Comparison of ENCODE assay signal across 33 mouse cellular contexts in the genomic region with DNA sequence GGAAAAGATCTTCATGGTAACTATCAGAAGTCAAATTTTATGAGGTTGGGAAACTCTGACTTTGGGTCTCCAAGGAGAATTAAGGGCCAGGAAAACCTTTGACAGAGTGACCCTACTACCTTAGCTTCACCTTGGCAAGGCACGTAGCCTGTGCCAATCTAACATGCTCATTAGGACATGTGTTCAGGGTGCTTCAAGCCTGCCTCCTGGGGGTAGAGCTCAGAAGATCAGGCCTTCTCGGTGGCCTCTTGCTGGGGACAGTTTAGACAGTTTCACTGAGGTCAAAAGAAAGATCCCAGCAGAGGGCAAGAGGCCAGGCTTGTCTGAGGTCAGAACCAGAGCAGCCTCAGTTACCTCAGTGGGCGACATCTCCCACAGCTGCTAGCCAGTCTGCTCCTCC. TPM values are rescaled to one million over a fixed set of nuclear protein-coding genes. Genes with fewer than 3 reads are reported as not detected.
A peak's percentile ranks its signal among the peaks of the same experiment; 100 is the strongest.
DNase-seq lines count a peak whose midpoint lies in the region; ATAC-seq and TF ChIP-seq lines count a peak whose summit lies in the region.
"Had no signal": no experiment of that assay in that cellular context is flagged by ENCODE, and none has a peak within 500 bp of the region (broad histone marks: within the 10 kb centered on the region; RNA-seq: fewer than 3 reads in every experiment).

No protein-coding gene starts in this region.

- H3K36me3 ChIP-seq in heart, embryonic 13.5 days = no peaks in the 10 kb centered on the region
- H3K36me3 ChIP-seq in heart, embryonic 11.5 days (ENCODE audit: control insufficient read depth, insufficient read depth, low read length) = no peaks in the 10 kb centered on the region
- H3K36me3 ChIP-seq in lung, embryonic 16.5 days (ENCODE audit: control insufficient read depth, insufficient read depth, low read length) = no peaks in the 10 kb centered on the region
- H3K36me3 ChIP-seq in stomach, postnatal 0 days (ENCODE audit: control insufficient read depth, insufficient read depth, low read length) = no peaks in the 10 kb centered on the region
- H3K36me3 ChIP-seq: hindbrain, embryonic 12.5 days; intestine, embryonic 15.5 days; limb, embryonic 13.5 days; midbrain, embryonic 13.5 days; neural tube, embryonic 13.5 days had no signal

- no peak overlapping the region for H3K4me3 ChIP-seq in heart, embryonic 13.5 days
- H3K4me3 ChIP-seq in heart, embryonic 11.5 days (ENCODE audit: low read depth, low read length) = no peak overlapping the region
- no peak overlapping the region for H3K4me3 ChIP-seq in lung, embryonic 16.5 days (ENCODE audit: low read length)
- no peak overlapping the region for H3K4me3 ChIP-seq in stomach, postnatal 0 days (ENCODE audit: low read depth, low read length)
- H3K4me3 ChIP-seq: forebrain, embryonic 13.5 days; hindbrain, embryonic 12.5 days; intestine, embryonic 15.5 days; limb, embryonic 13.5 days; midbrain, embryonic 13.5 days; neural tube, embryonic 13.5 days had no signal

- no peak overlapping the region for H3K9ac ChIP-seq in heart, embryonic 13.5 days
- no peak overlapping the region for H3K9ac ChIP-seq in heart, embryonic 11.5 days (ENCODE audit: low read depth, low read length)
- no peak overlapping the region for H3K9ac ChIP-seq in lung, embryonic 16.5 days (ENCODE audit: low read length)
- no peak overlapping the region for H3K9ac ChIP-seq in stomach, postnatal 0 days (ENCODE audit: low read length)
- H3K9ac ChIP-seq: forebrain, embryonic 13.5 days; hindbrain, embryonic 12.5 days; intestine, embryonic 15.5 days; limb, embryonic 13.5 days; midbrain, embryonic 13.5 days; neural tube, embryonic 13.5 days had no signal

- WGBS in heart, embryonic 13.5 days = 42% methylated on average over 3 of the region's 3 CpGs
- WGBS in heart, embryonic 11.5 days (ENCODE audit: insufficient replicate concordance) = 39% methylated on average over 3 of the region's 3 CpGs
- 49% methylated on average over 3 of the region's 3 CpGs for WGBS in lung, embryonic 16.5 days
- WGBS in stomach, postnatal 0 days = 57% methylated on average over 3 of the region's 3 CpGs

- TF ChIP-seq EP300 in stomach, postnatal 0 days (optimal IDR thresholded peaks at IDR 0.05) = no peak

- 0 out of 2 replicates have a peak, but pooled peaks have one; percentile 6 for TF ChIP-seq CTCF in stomach, postnatal 0 days (IDR thresholded peaks at IDR 0.05; ENCODE audit: low read depth)

- no peak overlapping the region for H3K4me2 ChIP-seq in heart, embryonic 13.5 days
- H3K4me2 ChIP-seq in heart, embryonic 11.5 days = no peak overlapping the region
- H3K4me2 ChIP-seq in lung, embryonic 16.5 days (ENCODE audit: low read depth, low read length) = no peak overlapping the region
- no peak overlapping the region for H3K4me2 ChIP-seq in stomach, postnatal 0 days (replicated peaks; ENCODE audit: low read depth)
- H3K4me2 ChIP-seq: forebrain, embryonic 13.5 days; hindbrain, embryonic 12.5 days; intestine, embryonic 15.5 days; limb, embryonic 13.5 days; liver, embryonic 11.5 days; midbrain, embryonic 13.5 days; neural tube, embryonic 13.5 days had no signal

- H3K27me3 ChIP-seq in heart, embryonic 13.5 days (replicated peaks) = no peaks in the 10 kb centered on the region
- no peaks in the 10 kb centered on the region for H3K27me3 ChIP-seq in heart, embryonic 11.5 days (ENCODE audit: control insufficient read depth, insufficient read depth, low read length)
- H3K27me3 ChIP-seq in lung, embryonic 16.5 days (ENCODE audit: control insufficient read depth, insufficient read depth, low read depth, low read length) = no peaks in the 10 kb centered on the region
- H3K27me3 ChIP-seq in stomach, postnatal 0 days (ENCODE audit: control insufficient read depth, insufficient read depth, low read length) = no peaks in the 10 kb centered on the region
- H3K27me3 ChIP-seq: forebrain, embryonic 13.5 days; hindbrain, embryonic 12.5 days; intestine, embryonic 15.5 days; limb, embryonic 13.5 days; midbrain, embryonic 13.5 days; neural tube, embryonic 13.5 days had no signal

- peak; percentile 9 for DNase-seq in adrenal gland, postnatal 10 days
- DNase-seq in adrenal gland, postnatal 36 days = no peak
- no peak for DNase-seq in lung, postnatal 36 days
- no peak for DNase-seq in stomach, postnatal 0 days (ENCODE audit: low spot score)
- DNase-seq: cerebellum, adult 11 months; cerebellum, adult 9-10 months; cerebellum, postnatal 36 days; gastrocnemius, postnatal 25 days; kidney, adult 8-10 months; kidney, postnatal 4 days; right cerebral cortex, postnatal 4 days had no signal

- no peaks in the 10 kb centered on the region for H3K9me3 ChIP-seq in heart, embryonic 13.5 days
- H3K9me3 ChIP-seq in heart, embryonic 11.5 days (replicated peaks; ENCODE audit: control insufficient read depth, low read length) = no peaks in the 10 kb centered on the region
- H3K9me3 ChIP-seq in lung, embryonic 16.5 days (ENCODE audit: control insufficient read depth, low read length) = no peaks in the 10 kb centered on the region
- no peaks in the 10 kb centered on the region for H3K9me3 ChIP-seq in stomach, postnatal 0 days (ENCODE audit: control insufficient read depth, low read length)
- H3K9me3 ChIP-seq: forebrain, embryonic 13.5 days; hindbrain, embryonic 12.5 days; intestine, embryonic 15.5 days; limb, embryonic 13.5 days; midbrain, embryonic 13.5 days; neural tube, embryonic 13.5 days had no signal

- ATAC-seq in heart, embryonic 13.5 days (ENCODE audit: extremely low read depth, insufficient number of reproducible peaks, low FRiP score, low TSS enrichment) = no peak
- ATAC-seq in heart, embryonic 11.5 days (replicated peaks; ENCODE audit: insufficient number of reproducible peaks, low FRiP score, low TSS enrichment) = no peak
- ATAC-seq in lung, embryonic 16.5 days (ENCODE audit: low read depth) = peak; percentile 41
- no peak for ATAC-seq in stomach, postnatal 0 days (ENCODE audit: low FRiP score, low TSS enrichment)
- ATAC-seq: forebrain, embryonic 13.5 days; hindbrain, postnatal 0 days; intestine, embryonic 15.5 days; midbrain, embryonic 13.5 days had no signal

- peaks cover 16% of the 10 kb centered on the region for H3K4me1 ChIP-seq in heart, embryonic 13.5 days
- 0 out of 2 replicates have a peak, but pooled peaks cover 4% of the 10 kb centered on the region for H3K4me1 ChIP-seq in heart, embryonic 11.5 days (ENCODE audit: control insufficient read depth, insufficient read depth, low read length)
- peaks cover 9% of the 10 kb centered on the region; the same call in 1 of the 2 replicates for H3K4me1 ChIP-seq in lung, embryonic 16.5 days (replicated peaks; ENCODE audit: control insufficient read depth, insufficient read depth, low read length)
- no peaks in the 10 kb centered on the region for H3K4me1 ChIP-seq in stomach, postnatal 0 days (replicated peaks; ENCODE audit: control insufficient read depth, insufficient read depth)
- H3K4me1 ChIP-seq: forebrain, embryonic 13.5 days; hindbrain, embryonic 12.5 days; intestine, embryonic 15.5 days; limb, embryonic 13.5 days; midbrain, embryonic 13.5 days; neural tube, embryonic 13.5 days had no signal

- peak overlapping the region; percentile 31; the same call in 1 of the 2 replicates for H3K27ac ChIP-seq in heart, embryonic 13.5 days (replicated peaks)
- no peak overlapping the region for H3K27ac ChIP-seq in heart, embryonic 11.5 days (ENCODE audit: low read depth, low read length)
- H3K27ac ChIP-seq in lung, embryonic 16.5 days (ENCODE audit: low read length) = peak overlapping the region; percentile 79
- H3K27ac ChIP-seq in stomach, postnatal 0 days (replicated peaks) = no peak overlapping the region
- H3K27ac ChIP-seq: forebrain, embryonic 13.5 days; hindbrain, embryonic 12.5 days; hindbrain, postnatal 0 days; intestine, embryonic 15.5 days; kidney, postnatal 0 days; limb, embryonic 13.5 days; macrophage; midbrain, embryonic 13.5 days; neural tube, embryonic 13.5 days had no signal

RNA-seq across cellular contexts. Expression of a gene that starts 14.2 kb away (rescaled TPM):
- total RNA-seq in adrenal gland, postnatal 10 days (2021) = not detected
- not detected for total RNA-seq in adrenal gland, postnatal 36 days (2021)
- not detected in 2 replicates for polyA plus RNA-seq in heart, embryonic 13.5 days (2015; fragmentation: Nextera tagmentation; extraction: Ambion mirVana)
- polyA plus RNA-seq in heart, embryonic 11.5 days (2014; fragmentation: Nextera tagmentation; extraction: Ambion mirVana) = not detected in 2 replicates
- polyA plus RNA-seq in lung, embryonic 16.5 days (2015; fragmentation: Nextera tagmentation; extraction: Ambion mirVana) = not detected in 2 replicates
- polyA plus RNA-seq in stomach, postnatal 0 days (2015; fragmentation: Nextera tagmentation; extraction: Ambion mirVana) = not detected in 2 replicates
- total RNA-seq: adrenal gland, adult 18-20 months; gastrocnemius, postnatal 25 days; heart, adult 8-10 months; heart, postnatal 10 days; hindbrain, postnatal 0 days; layer of hippocampus, adult 8-10 months; layer of hippocampus, postnatal 25 days; megakaryocyte-erythroid progenitor cell, adult 5-6 weeks had no signal
- polyA plus RNA-seq: embryonic facial prominence, embryonic 11.5 days; forebrain, embryonic 13.5 days; hindbrain, postnatal 0 days; intestine, embryonic 15.5 days; limb, embryonic 13.5 days; liver, embryonic 11.5 days; liver, embryonic 16.5 days; macrophage; midbrain, embryonic 13.5 days; neural tube, embryonic 13.5 days; spleen, adult 2 months had no signal

Comparison
In these comparisons a context has a peak if more than half of its experiments do, and no peak if none do; other contexts are left out.
1. H3K27ac ChIP-seq: peak in heart, embryonic 13.5 days (single experiment) and lung, embryonic 16.5 days (single experiment); none in heart, embryonic 11.5 days (single experiment) and stomach, postnatal 0 days (single experiment).